Mouse (Mus musculus): ENCODE measurements around the gene Ten1.

GRCm38 (mm10) chr11:116255090-116255981, 56.7 kb downstream of the Ten1 start:
- TF ChIP-seq CTCF (IDR thresholded peaks at IDR 0.05; ENCODE audit: extremely low read depth, insufficient read length, insufficient replicate concordance, low read depth, low read length) (no peak), POLR2A (IDR thresholded peaks at IDR 0.05; ENCODE audit: low read depth, low read length) (no peak)

Data from small intestine, adult 2 months (tissue).